Mouse (Mus musculus) embryo, embryonic 10.5 days (tissue): ENCODE measurements around the gene Scgb1b18.
"Not testable (repeated sequence)": the region's sequence is repeated elsewhere in the genome, so short reads cannot be mapped to it uniquely, and the experiment has no call there.

Experiments
- DNase-seq: peaks from one replicate; pipeline ENCODE4 v3.0.0-alpha.2; 2015; ENCODE audit warnings: low spot score

Scgb1b18 gene

DNA sequence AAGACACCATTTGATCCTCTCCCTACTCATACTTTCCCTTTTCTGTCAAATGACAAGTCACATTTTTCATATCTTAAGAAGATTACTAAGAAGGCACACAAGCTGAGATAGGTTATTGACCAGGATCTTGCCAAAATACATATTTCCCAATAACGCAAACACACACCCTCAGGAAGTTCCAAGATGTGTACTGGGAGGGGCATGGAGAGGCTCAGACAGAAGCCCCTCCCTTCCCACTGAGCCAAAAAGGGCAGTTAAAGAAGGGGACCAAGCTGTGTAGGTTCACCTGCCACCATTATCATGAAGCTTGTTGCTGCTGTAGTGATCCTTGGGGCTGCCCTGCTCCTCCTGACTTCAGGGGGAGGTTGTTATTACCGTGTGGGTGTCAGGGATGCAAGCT lies at the start of gene Scgb1b18:
Scgb1b18 (plus strand) TSS at position 301 of the 400 bp plus-strand sequence.
- not testable (repeated sequence) for DNase-seq

DNA sequence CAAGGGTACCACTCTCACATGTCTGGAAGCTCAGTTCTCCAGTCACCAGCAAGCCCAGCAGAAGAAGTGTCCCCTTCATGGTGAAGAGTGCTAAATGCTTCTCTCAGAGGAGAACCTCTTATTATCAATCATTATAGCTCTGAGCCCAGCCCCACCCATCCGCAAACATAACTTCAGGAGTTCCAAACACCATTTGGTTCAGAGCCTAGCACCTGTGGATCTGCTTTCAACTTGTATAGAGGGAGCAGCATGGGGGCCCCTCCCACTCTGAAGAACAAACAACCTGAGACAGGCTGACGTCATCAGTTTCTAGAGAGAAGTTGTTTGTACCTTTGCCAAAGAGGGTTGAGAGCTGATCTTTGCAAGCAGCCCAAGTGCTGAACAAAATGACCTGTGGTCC lies 11.6 kb upstream of the Scgb1b18 start, which contains the start of gene Scgb2b18:
Scgb2b18 (minus strand) TSS at position 101 of the 400 bp plus-strand sequence.
- not testable (repeated sequence) for DNase-seq
